Mouse (Mus musculus) hindbrain, embryonic 10.5 days (tissue): Measurements from ENCODE around the gene Exoc3l2. TPM values are rescaled to one million over a fixed set of nuclear protein-coding genes. Genes with fewer than 3 reads are reported as not detected.

Experiments
- DNase-seq: peaks from one replicate; pipeline ENCODE4 v3.0.0-alpha.2; 2017; ENCODE audit warnings: low spot score
- H3K27ac ChIP-seq: fragments of 300-500 bp; sonication (generic); 2 replicates; pipeline ENCODE4 v1.5.1; 2016; ENCODE audit warnings: mild to moderate bottlenecking, moderate library complexity
- H3K27me3 ChIP-seq: fragments of 300-500 bp; sonication (generic); 2 replicates; pipeline ENCODE4 v1.6.1; 2016; ENCODE audit warnings: mild to moderate bottlenecking; ENCODE audit not compliant: poor library complexity, insufficient read depth, severe bottlenecking
- H3K36me3 ChIP-seq: fragments of 300-500 bp; sonication (generic); 2 replicates; pipeline ENCODE4 v1.6.1; 2016; ENCODE audit warnings: mild to moderate bottlenecking, moderate library complexity
- H3K4me1 ChIP-seq: fragments of 300-500 bp; sonication (generic); replicated peaks from 2 replicates; pipeline ENCODE4 v1.6.1; 2016; ENCODE audit warnings: mild to moderate bottlenecking
- H3K4me3 ChIP-seq: fragments of 300-500 bp; sonication (generic); 2 replicates; pipeline ENCODE4 v1.5.1; 2016; ENCODE audit warnings: mild to moderate bottlenecking, moderate library complexity
- H3K9me3 ChIP-seq: fragments of 300-500 bp; sonication (generic); 2 replicates; pipeline ENCODE4 v1.6.1; 2016; ENCODE audit warnings: mild to moderate bottlenecking, moderate library complexity
- WGBS: fragments of 180-500 bp; shearing (Covaris S2); methylation state at CpG from one replicate; pipeline ENCODE4 v1.1.7; 2016; 5-methylcytosine and 5-hydroxymethylcytosine counted together
- polyA plus RNA-seq: library from polyadenylated mRNA; unstranded; fragments of >200 nt; fragmentation: Nextera tagmentation; extraction: Ambion mirVana; gene quantifications from 2 replicates; pipeline ENCODE4 v1.2.1, GENCODE M21; 2016

The Exoc3l2 gene
- polyA plus RNA-seq, 1 experiment from 2014 or later = 0.39 TPM

DNA sequence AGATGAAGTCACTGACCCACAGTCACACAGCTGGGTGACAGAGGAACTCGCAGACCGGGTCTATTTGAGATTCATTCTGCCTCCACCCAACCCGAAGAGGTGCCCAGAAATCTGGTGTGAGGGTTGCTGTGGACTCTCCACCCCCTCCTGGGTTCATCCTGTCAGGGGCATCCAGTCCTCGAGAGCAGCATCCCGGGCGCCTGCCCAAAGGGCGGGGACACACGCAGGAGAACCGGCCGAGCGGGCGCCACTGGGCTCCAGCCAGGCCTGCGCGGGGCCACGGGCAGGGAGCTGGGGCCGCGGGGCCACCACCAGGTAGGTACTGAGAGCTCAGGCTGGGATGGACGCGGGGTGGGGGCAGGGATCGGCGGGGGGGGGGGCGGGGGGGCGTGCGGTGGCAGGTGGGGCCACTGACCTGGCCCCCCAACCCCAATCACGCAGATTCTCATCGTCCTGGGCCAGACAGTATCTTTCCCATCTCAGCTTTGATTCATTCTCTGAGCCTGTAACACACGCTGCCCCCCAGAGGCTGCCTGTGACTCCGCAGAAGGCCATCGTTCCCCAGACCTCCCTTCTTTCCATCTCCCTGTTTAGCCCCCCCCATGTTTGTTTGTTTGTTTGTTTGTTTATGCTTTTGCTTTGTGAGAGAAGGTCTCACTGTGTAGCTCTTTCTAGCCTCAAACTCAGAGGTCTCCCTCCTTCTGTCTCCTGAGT, 54.7 kb downstream of the Exoc3l2 start, which contains the start of gene Nkpd1:
Nkpd1 (plus strand) TSS at position 187 of the 714 bp plus-strand sequence.
- Histone ChIP-seq H3K4me1 (peaks cover 28% of the 10 kb centered on the region), H3K36me3 (no peaks in the 10 kb centered on the region)
- 8% methylated on average over 24 of the region's 29 CpGs for WGBS

DNA sequence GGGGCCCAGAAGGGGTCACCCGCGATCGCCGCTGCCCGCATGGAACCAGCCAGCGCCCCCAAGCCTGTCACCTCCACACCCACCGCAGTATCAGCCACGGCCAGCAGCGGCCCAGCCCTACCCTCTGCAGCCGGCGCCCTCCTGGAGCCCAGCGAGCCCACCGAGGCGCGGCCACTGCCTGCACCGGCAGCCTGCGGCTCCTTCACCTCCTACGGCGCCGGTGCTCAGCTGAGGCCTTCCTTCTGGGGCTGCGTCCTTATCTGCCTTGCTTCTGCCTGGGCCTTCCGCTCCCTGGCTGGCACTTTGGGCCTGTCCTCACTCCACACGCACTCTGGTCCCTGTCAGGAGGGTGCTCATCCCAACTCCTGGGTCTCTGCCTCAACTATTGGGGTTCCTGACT, 56.9 kb downstream of the Exoc3l2 start:
- no peaks in the 10 kb centered on the region for H3K36me3 ChIP-seq
- peaks cover 48% of the 10 kb centered on the region for H3K4me1 ChIP-seq
- no peak for DNase-seq
- peak overlapping the region; percentile 59 for H3K27ac ChIP-seq
- peaks cover 96% of the 10 kb centered on the region for H3K27me3 ChIP-seq
- no peaks in the 10 kb centered on the region for H3K9me3 ChIP-seq
- H3K4me3 ChIP-seq = peak overlapping the region; percentile 45
- 3% methylated on average over 23 of the region's 23 CpGs for WGBS

More for the DNA sequence above, 54.7 kb downstream of the Exoc3l2 start, which contains the start of gene Nkpd1:
- peak within 1 kb of the TSS; percentile 72 for H3K27ac ChIP-seq
- peak within 1 kb of the TSS; percentile 48 for H3K4me3 ChIP-seq
- H3K27me3 ChIP-seq = peaks cover 74% of the 10 kb centered on the region
- DNase-seq = no peak
- H3K9me3 ChIP-seq = no peaks in the 10 kb centered on the region

DNA sequence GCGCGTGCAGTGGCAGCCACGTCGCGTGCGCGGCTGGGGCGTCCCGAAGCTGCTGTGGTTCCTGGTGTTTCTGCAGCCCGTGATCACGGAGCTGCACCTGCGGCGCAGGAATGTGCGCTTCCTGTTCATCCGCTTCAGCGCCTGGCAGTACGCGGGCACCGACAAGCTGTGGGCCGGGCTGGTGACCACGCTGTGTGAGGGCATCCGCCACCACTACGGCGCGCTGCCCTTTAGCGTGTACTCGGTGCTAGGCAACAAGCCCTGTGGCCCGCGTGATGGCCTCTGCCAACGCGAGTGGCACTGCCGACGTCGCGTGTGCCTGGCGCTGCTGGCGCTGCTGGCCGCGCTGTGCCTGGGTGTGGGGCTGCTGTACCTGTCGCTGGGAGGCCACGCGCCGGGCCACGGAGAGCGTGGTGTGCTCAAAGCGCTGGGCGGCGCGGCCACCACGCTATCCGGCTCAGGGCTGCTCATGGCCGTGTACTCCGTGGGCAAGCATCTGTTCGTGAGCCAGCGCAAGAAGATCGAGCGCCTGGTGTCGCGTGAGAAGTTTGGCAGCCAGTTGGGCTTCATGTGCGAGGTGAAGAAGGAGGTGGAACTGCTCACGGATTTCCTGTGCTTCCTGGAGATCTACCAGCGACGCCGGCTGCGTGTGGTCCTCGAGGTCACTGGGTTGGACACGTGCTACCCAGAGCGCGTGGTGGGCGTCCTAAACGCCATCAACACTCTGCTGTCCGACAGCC, 60.1 kb downstream of the Exoc3l2 start:
- WGBS = 15% methylated on average over 72 of the region's 72 CpGs
- H3K4me3 ChIP-seq = peak overlapping the region; percentile 51
- no peak overlapping the region for H3K27ac ChIP-seq
- DNase-seq = no peak
- peaks cover 78% of the 10 kb centered on the region for H3K27me3 ChIP-seq
- no peaks in the 10 kb centered on the region for H3K9me3 ChIP-seq
- H3K36me3 ChIP-seq = peaks cover under 1% of the 10 kb centered on the region; the same call in 1 of the 2 replicates
- peaks cover 33% of the 10 kb centered on the region for H3K4me1 ChIP-seq

DNA sequence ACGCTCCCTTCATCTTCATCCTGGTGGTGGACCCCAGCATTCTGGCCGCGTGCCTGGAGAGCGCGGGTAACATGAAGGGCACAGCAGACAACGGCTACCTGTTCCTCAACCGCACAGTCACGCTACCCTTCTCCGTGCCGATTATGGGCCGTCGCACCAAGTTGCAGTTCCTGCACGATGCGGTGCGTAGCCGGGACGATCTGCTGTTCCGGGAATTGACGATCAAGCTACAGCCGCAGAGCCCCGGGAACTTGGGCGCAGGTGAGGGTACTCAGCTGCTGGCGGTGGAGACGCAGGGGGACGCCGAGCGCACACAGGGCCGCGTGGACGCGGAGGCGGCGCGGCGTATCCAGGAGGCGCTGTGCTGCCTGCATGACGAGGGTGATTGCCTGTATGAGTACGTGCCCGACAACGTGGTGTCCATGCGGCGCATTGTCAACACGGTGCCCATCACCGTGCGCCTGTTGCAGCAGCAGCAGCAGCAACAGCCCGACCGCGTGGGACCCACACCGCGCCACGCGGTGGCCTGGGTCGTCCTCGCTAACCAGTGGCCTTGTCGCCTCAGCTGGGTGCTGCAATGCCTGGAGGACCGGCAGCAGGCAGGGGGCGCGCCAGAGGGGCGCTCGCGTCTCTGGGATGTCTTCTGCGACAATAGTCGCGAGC, 60.8 kb downstream of the Exoc3l2 start:
- Histone ChIP-seq H3K27me3 (peaks cover 71% of the 10 kb centered on the region), H3K27ac (peak overlapping the region; percentile 66; the same call in 1 of the 2 replicates), H3K36me3 (peaks cover 7% of the 10 kb centered on the region), H3K4me3 (peak overlapping the region; percentile 51), H3K4me1 (peaks cover 33% of the 10 kb centered on the region), H3K9me3 (no peaks in the 10 kb centered on the region)
- peak; percentile 79 for DNase-seq
- 2% methylated on average over 64 of the region's 64 CpGs for WGBS

DNA sequence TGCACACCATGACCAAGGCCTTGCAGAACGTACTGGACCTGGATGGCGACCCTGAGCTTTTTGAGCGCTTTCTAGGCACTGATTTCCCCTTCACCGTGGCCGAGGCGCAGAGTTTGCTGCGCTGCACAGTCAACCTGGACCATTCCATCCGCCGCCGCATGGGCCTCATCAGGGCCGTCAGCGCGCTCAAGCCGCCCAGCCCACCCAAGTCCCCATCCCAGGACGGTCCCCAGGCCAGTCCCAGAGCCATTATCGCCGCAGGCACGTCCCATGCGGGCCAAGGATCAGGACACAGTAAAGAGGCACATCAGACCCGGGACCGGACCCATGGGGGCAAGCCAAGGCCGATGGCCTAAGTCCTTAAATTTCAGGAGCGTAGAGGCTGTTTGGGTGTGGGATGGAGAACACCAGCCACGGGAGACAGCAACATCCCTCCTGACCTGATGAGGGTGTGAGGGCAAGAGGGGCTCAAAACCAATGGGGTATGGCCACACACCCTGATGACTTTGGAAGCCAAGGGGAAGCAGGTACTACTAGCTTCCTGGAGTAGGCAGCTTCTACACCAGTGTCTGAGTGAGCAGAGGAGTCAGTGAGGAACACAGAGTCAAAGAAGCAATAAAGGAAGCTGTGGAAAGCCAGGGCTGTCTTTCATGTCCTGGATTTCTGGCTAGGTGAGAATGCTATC, 61.4 kb downstream of the Exoc3l2 start:
- peak overlapping the region; percentile 66; the same call in 1 of the 2 replicates for H3K27ac ChIP-seq
- no peaks in the 10 kb centered on the region for H3K9me3 ChIP-seq
- H3K4me3 ChIP-seq = peak overlapping the region; percentile 51
- WGBS = 14% methylated on average over 24 of the region's 24 CpGs
- peaks cover 31% of the 10 kb centered on the region for H3K4me1 ChIP-seq
- no peak for DNase-seq
- H3K36me3 ChIP-seq = peaks cover 14% of the 10 kb centered on the region
- peaks cover 65% of the 10 kb centered on the region for H3K27me3 ChIP-seq

DNA sequence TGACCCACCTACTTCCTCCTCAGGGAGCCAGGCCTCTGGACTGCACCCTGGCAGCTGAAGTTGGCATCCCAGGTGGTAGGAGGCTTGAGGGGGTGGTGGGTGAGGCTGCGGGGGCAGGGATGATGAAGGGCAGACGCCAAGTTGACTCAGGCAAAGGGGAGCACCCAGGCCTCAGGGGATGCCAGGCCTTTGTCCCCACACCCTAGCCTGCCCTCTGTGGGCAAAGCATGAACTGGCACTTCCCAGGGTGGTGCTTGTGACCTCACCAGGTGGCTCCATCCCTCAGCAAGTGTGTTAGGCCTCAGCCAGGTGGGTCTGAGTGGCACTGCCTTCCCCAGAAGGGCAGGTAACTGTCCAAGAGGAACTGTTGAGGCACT, 62.0 kb downstream of the Exoc3l2 start:
- 56% methylated on average over 2 of the region's 2 CpGs for WGBS

DNA sequence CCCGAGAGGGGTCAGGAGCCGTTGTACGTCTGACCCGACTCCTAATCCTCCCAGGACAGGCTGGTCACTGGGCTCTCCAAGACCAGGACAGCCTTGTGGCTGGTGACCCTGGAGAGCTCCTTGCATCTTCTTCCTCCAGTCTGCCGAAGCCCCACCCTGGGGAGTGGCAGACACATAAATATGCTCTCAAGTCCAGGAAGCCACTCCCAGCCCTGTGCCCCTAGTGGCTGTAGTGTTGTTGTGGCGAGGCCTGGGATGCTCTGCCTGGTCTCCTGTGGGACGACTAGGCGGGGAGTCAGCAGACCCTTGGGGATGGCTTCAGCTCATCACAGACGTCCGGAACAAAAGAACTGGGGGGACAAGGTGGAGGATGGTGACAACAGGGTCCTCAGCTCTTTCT, 67.9 kb downstream of the Exoc3l2 start:
- H3K9me3 ChIP-seq = no peaks in the 10 kb centered on the region
- H3K36me3 ChIP-seq = peaks cover 79% of the 10 kb centered on the region
- 78% methylated on average over 10 of the region's 10 CpGs for WGBS
- H3K27ac ChIP-seq = no peak overlapping the region
- DNase-seq = no peak
- H3K4me1 ChIP-seq = 0 out of 2 replicates have a peak, but pooled peaks cover 8% of the 10 kb centered on the region
- H3K4me3 ChIP-seq = no peak overlapping the region
- H3K27me3 ChIP-seq = peaks cover 1% of the 10 kb centered on the region; the same call in 1 of the 2 replicates

More for the DNA sequence above, 62.0 kb downstream of the Exoc3l2 start:
- H3K27ac ChIP-seq = no peak overlapping the region
- H3K4me1 ChIP-seq = peaks cover 25% of the 10 kb centered on the region
- H3K36me3 ChIP-seq = peaks cover 19% of the 10 kb centered on the region
- DNase-seq = no peak
- peak overlapping the region; percentile 51; the same call in 1 of the 2 replicates for H3K4me3 ChIP-seq
- no peaks in the 10 kb centered on the region for H3K9me3 ChIP-seq
- peaks cover 59% of the 10 kb centered on the region for H3K27me3 ChIP-seq

DNA sequence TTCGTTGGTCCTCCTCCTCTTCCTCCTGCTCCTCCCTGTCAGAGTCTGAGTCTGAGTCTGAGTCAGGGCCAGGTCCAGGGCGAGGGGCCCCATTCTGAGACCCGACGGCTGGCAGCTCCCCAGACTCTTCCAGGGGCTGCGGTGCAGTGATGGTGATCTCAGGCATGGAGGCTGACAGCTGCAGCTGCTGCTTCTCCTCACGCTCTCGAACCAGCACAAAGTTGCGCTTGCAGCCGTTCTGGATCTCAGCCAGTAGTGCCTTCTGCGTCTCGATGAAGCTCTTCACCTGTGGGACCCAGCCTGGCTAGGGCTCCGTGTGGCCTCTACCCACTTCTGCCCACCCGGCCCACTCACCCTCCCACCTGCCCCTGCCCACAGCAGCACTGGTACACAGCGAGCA, 69.1 kb downstream of the Exoc3l2 start:
- Histone ChIP-seq H3K4me3 (no peak overlapping the region), H3K4me1 (0 out of 2 replicates have a peak, but pooled peaks cover 10% of the 10 kb centered on the region), H3K27ac (no peak overlapping the region), H3K36me3 (peaks cover 81% of the 10 kb centered on the region), H3K27me3 (no peaks in the 10 kb centered on the region), H3K9me3 (no peaks in the 10 kb centered on the region)
- no peak for DNase-seq
- WGBS = 95% methylated on average over 14 of the region's 14 CpGs

DNA sequence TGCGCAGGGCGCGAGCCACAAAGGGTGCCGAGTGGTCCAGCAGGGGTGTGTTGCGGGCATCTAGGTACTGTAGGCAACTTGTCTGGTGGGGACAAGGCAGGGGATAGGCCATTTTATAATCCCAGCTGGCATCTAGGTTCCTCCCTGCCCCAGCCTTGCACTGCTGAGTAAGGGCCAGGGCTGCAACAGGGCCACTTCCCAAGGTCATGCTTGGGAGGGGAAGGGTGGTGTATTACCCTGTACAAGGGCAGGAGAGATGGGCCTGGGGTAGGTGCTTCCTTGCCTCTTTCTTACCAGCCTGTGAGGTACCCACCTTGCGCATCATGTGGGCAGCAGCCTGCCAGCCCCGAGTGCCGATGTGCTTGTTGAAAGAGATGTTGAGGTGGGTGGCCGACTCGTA, 71.5 kb downstream of the Exoc3l2 start:
- WGBS = 94% methylated on average over 10 of the region's 10 CpGs
- H3K27ac ChIP-seq = no peak overlapping the region
- no peaks in the 10 kb centered on the region for H3K9me3 ChIP-seq
- no peaks in the 10 kb centered on the region for H3K27me3 ChIP-seq
- H3K4me1 ChIP-seq = peaks cover 15% of the 10 kb centered on the region
- DNase-seq = no peak
- peaks cover 66% of the 10 kb centered on the region for H3K36me3 ChIP-seq
- H3K4me3 ChIP-seq = no peak overlapping the region

DNA sequence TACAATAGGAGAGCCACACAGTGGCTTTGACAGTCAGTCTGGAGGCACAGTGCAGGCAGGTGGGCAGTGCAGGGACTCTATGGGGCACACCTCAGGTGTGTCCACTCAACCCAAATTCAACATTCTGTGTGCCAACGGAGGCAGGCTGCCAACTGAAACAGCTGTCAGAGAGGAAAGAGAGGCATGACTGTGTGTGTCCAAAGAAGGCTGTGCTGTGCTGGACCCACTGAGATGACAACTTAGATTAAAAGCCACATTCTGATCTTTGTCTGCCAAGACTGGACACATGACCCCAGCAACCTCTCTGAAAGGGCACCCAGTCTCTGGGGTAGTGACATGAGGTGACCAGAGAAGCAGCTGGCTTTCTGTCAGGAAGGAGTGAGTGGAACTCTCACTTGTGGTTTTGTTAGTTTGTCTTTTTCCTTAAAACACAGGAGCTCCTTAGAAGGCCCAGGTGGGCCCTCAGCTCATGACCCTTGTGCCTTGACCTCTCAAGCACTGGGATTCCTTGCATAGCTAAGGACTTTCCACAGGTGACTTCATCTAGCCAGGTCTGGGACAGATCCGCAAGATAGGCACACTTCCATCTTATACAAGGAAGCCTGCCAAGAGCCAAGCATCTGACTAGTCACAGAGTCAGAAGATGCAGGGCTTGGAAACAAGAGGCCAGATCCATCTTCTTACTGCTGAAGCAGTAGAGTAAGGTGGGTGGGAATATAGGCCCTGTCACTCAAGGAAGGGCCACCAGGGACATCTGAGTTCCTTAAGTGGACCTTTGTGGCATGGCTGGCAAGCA, 77.8 kb downstream of the Exoc3l2 start:
- WGBS = 91% methylated on average over 2 of the region's 2 CpGs
- H3K4me1 ChIP-seq = peaks cover 27% of the 10 kb centered on the region
- no peak for DNase-seq
- peaks cover 3% of the 10 kb centered on the region; the same call in 1 of the 2 replicates for H3K36me3 ChIP-seq
- no peaks in the 10 kb centered on the region for H3K9me3 ChIP-seq
- no peak overlapping the region for H3K4me3 ChIP-seq
- no peaks in the 10 kb centered on the region for H3K27me3 ChIP-seq
- 0 out of 2 replicates have a peak overlapping the region, but pooled peaks have one; percentile 2 for H3K27ac ChIP-seq

DNA sequence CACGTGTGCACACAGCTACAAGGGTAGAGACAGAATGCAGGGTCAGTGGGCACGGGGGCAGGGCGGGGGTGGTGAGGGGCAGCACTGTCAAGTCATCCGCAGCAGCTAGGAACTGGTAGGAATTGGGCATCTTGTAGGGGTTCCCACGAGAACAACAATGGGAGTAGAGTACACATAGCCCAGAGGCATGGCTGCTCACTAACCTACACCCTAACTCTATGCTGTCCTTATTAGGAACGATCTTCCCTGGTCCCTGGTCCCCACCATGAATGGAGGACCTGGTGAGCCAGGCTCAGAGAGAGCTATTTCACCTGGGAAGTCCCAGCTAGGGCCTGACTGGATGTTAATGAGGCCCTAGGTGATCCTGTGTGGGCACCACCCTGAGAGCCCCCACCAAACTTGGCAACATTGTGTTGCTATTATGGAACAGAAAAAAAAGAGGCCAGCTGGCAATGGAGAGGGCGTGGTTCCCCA, 78.6 kb downstream of the Exoc3l2 start:
- H3K36me3 ChIP-seq = no peaks in the 10 kb centered on the region
- no peak overlapping the region for H3K27ac ChIP-seq
- peaks cover 30% of the 10 kb centered on the region for H3K4me1 ChIP-seq
- DNase-seq = no peak
- H3K9me3 ChIP-seq = no peaks in the 10 kb centered on the region
- no peak overlapping the region for H3K4me3 ChIP-seq
- 84% methylated on average over 7 of the region's 7 CpGs for WGBS
- no peaks in the 10 kb centered on the region for H3K27me3 ChIP-seq
